Mouse (Mus musculus) bone marrow macrophage, adult 2 months (primary cell): ENCODE results near the gene Myl6.

Experiments used
- CTCF ChIP-seq: IDR thresholded peaks from 2 replicates; pipeline ENCODE4 v1.5.1; 2012; ENCODE audit warnings: low read depth, mild to moderate bottlenecking, low read length, moderate library complexity
- POLR2A ChIP-seq: IDR thresholded peaks from 2 replicates; pipeline ENCODE4 v1.6.1; 2012; ENCODE audit warnings: mild to moderate bottlenecking, low read depth, low read length, borderline replicate concordance

GRCm38 (mm10) chr10:128494667-128495245, 811 bp upstream of the Myl6 start:
- no peak for TF ChIP-seq CTCF
- TF ChIP-seq POLR2A, result no peak
